Mouse (Mus musculus): ENCODE measurements around the gene Rasd2. TPM values are rescaled to one million over a fixed set of nuclear protein-coding genes. Genes with fewer than 3 reads are reported as not detected.

Gene Rasd2
- 1 to 10 TPM; 1.3 to 1.5 TPM for total RNA-seq (2021)
- long read RNA-seq, experiment 1: 0 reads
- long read RNA-seq, experiment 2: 0 reads

DNA sequence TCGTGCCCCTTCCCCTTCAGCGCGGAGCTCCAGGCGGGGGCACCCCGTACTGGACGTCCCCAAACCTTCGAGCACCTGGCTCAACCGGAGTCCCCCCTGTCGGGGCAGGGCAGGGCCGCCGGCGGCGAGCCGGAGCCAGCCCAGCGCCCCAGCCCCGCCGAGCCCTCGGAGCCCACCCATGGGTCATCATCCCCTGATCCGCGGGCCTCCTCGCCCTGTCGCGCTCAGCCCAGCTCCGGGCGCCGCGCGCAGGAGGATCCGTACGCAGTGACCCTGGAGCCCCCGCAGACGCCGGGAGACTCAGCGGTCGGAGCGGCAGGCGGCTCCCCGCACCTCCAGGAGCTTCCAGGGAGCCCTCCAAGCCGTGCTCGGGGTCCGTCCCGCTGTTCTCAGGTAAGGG, at the start of gene Rasd2:
Gene Rasd2 (plus strand): TSS at position 259 of the 400 bp plus-strand sequence.
- no peak for DNase-seq

DNA sequence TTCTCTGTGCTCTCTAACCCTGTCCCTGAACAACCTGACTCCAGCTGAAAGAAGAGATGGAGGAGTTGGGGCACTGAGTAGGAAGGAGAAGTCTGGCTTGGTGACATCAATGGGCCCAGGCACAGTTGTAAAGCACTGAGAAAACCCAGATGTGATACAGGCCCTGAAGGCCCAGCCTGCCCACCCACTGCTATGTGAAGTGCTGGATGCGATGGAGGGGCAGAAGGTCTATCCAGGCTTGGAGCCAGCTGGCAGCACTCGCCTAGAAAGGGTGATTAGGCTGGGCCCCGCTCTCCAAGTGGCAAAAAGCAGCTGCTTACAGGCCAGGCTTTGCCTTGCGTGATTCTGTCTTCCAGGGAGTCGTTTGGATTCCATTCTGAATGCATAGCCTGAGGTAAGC, 44.4 kb upstream of the Rasd2 start:
- no peak for DNase-seq

DNA sequence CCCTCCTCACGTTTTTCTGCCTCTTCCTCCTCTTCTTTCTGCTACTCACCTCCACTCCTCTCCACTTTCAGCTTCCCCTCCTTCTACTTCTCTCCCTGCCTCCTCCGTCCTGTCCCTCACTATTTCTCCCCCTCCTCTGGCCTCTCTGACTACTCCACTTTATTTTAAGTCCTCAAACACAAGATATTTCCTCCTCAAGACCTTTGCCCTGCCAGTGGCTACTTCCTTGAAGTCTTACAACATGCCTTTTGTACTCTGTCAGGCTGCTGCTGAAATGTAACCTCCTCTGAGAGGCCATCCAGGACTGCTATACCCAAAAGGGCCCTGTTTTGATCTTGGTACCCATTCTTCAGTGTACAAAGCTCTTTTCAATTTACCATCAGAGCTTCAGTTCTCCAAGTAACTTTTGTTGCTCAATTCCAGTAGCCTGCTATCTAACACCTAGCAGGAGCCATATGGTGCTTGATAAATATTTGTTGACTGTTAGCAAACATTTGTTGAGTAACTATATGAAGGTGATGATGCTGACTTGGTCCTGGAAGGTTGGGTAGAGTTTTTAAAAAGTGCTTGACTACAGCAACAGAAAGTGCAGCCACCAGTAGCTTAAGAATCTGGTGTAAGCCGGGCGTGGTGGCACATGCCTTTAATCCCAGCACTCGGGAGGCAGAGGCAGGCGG, 41.6 kb upstream of the Rasd2 start:
- no peak for DNase-seq

DNA sequence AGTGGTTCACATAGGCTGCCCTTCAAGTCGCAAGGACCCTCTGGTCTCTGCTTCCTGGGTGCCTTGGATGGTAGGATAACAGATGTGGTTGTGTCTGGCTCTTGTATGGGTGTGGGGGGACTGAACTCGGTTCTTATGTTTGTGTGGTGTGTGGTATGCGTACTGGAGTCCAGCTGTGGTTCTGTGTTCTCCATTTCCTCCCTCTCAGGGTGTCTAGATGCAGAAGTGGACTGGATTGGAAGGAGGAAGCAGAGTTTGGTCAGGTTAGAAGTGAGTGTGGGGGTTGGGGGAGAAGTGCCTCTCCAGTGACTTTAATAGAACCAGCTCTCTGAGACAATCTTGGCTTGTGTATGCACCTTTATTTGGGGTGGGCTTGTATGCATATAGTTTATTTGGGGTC, 20.7 kb upstream of the Rasd2 start:
- no peak for DNase-seq

DNA sequence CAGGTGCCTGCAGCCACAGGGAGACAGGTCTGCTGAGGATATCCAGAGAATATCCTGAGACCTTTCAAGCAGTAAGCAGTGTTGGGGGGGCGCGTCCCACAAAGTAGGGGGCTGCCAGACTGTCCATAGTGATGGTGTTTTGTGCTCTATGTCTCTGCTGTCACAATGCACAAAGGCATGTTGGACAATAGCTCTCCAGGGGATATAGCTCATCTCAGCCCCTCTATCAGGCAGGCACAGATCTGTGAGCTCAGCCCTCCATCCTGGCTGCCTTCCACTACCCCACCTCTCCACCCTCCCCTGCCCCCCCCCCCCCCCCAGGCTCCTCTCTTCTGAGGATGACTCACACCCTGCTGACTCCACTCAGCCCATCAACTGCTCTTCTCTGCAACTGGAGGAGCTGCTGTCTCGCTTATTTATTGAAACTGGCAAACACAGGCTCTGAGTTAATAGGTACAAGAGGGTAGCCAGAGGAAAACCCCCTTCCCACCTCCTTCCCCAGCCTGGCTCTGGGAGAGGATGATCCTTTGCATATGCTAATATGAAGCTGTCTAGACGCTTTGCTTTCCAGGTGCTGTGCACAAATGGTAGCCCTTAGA, 19.2 kb upstream of the Rasd2 start:
- DNase-seq: no peak

DNA sequence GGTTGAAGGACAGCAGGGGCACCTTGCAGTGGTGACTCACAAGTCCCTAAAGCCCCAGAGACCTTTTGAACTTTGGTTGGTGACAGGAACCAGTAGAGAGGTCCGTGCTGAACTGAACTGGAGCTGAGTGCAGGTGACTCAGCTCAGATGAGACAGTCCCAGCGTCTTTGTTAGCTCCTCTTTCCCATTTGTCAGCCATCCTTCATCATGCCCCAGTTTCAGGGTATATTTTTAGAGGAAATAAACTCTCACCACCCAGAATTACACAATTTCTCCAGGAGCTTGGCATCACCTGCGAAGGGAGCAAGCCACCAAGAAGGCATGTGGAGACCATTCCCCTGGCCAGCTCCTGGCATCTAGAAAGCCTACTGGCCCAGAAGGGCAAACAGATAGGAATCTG, 16.6 kb upstream of the Rasd2 start:
- no peak for DNase-seq

DNA sequence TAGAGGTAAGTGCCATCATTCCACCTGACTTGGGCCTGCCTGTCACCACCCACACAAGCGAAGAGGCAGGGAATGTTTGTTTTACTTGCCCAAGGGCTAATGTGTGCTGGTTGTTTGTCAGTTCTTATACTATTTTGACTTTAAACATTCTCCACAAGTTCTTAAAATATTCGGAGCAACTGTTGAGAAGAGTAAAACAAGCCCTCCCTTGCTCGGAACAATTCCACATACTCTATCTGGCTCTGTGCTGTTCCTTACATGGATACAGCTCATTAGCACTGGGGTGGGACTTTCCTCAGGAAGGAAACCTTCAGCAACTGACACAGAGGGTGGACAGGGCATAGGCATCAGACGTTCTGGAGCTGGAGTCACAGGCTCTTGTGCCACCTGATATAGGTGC, 15.9 kb upstream of the Rasd2 start:
- no peak for DNase-seq

DNA sequence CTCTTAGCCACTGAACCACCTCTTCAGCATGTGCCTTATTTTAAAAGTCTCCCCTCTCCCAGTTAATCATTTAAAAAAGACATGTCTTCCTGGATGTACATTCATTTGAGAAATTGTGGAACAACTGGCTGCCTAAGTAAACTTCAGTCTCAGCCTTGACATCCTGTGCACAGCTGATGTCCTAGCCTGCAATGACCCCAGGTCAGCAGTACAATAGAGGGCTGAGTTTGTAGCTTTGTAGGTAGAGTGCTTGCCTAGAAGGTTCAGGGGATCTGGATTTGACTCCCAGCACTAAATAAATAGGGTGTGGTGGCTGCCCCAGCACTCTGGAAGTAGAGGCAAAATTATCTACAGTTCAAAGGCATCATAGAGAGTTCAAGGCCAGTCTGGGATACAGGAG, 15.4 kb upstream of the Rasd2 start:
- DNase-seq: no peak

DNA sequence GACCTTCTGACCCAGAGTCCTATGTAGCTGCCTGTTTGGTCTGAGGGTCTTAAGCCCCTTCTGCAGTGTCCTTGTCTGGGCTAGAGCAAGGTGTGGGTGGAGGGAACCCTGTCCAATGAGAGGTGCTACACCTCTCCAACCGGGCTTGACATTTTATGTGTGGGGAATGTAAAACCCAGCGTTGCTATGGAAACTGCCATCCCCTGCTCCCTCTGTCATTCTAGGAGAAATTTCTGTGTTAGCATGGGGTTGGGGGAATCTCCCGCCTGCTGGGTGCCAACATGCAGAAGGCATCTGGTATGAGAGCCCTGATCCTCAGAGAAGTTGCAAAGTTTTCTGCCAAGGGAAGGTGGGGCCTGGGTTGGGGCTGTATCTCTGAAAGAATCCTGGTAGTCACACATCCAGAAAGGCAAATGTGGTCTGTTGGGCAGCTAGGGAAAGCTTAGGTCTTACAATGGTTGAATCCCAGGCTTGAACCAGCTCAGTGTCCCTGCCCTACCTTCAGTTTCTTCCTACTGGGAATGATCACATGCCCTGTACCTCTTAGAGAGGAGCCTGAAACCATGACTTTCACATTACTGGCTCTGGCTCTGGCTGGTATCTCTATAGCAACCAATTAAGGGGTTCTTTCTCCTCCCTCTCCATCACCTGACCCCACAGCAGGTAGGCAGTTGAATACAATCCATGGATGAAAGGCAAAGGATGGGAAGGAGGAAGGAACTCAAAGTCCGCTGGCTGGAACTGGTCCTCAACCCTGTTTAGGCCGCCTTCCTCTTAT, 14.6 kb upstream of the Rasd2 start:
- DNase-seq: no peak

DNA sequence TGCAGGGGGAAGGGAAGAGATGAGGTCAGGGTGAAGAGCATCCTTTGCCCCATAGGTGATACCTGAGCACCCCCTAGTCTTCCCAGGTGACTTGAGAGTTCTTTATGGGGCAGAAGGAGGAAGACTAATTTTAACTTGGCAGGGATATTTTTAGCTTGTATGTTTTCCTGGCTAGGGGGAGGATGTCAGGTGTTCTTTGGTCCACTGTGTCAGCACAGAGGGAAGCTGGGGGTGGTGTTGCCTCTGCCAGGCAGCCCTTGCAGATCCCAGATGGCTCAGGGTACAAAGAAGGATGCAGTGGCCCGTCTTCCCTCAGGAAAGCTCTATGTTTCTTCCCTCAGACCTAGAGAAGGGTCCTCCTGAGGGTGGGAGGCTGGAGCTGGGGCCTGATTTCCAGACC, 13.8 kb upstream of the Rasd2 start:
- DNase-seq: no peak

DNA sequence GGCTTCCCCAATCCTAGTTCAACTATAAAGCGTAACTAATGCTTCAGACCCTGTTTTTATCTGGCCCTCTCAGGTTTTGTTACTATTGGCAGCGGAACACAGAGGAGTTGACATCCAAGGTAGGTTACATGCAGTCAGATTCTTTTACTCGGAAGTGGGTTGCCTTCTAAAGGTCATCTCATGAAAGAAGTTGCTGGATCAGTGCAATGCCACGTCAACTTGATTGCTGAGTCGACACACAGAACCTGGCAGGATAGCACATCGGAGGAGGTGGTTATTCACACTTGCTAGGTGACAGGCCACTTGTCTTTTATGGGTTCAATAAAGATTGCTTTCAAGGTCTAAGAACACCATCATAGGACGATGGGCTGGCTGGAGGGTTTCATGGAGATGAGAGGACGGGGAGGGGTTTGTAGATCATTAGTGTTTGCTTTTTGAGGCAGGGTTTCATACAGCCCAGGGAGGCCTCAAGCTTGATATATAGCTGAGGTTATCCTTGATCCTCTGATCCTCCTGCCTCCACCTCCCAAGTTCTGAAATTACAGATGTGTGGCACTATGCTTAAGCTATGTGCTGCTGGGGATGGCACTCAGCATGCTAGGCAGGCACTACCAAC, 11.6 kb upstream of the Rasd2 start:
- no peak for DNase-seq

DNA sequence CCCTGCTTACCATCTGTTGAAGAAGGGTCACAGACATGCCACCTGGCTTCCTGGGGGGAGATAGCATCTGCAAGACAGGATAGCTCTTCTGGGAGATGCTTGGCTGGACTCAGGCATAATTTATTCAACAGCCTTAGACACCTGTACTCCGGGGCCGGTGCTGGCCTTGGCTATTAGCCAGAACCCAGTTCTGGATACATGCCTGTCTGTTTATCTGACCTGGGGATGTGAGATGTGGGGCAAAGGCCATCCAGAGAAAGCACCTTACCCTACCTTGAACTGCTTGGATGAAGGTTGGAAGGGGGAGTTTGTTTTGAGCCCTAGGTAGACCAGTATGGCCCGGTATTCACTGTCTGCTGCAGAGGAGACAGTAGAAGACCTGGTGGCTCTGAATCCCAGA, 10.8 kb upstream of the Rasd2 start:
- DNase-seq: no peak

DNA sequence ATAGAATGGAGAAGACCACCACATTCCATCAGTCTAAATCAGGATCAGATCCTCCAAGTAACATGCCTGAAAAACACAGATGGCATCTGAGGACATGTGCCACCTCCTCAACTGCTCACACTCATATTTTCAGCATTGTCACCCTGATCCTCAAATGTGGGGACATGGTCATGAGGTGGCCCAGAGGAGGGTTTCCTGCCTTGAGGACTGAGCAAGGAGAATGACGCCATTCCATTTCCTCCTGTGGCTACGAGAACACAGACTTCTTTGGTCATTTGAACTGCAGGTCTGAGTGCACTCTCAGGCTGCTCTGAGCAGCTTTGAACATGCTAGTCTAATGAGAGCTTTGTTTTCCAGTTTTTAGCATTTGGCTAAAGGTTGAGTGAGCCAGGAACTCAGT, 10.3 kb upstream of the Rasd2 start:
- no peak for DNase-seq

DNA sequence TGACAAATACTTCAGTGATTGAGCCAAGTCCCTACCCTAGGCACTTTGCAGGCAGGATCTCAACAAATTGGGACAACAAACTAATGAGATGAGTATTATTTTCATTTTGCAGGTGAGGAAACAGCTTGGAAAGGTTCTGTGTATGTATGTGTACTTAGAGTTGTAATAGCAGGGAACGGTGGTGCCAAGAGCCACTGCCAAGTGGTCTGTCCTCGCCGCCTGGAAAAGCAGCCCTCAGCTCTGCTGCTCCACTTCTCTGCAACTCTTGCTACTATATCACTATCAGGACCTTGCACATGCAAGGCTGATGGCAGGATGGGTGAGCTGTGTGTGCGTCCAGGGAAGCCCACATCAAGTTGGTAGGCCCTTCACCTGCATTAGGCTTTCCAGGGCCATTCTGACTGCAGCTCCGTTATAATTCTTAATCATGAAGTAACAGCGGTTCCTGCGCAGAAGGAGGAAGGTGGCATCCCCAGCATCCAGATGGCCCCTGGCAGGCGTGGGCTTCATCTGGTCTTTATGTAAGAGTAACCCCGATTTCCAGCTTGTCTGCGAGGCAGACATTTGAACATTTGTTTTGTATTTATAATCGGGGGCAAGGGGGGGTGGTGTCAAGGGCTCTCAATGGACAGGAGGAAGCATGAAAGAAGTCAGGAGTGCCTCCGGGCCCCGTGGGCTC, 9.4 kb upstream of the Rasd2 start:
- DNase-seq: no peak

DNA sequence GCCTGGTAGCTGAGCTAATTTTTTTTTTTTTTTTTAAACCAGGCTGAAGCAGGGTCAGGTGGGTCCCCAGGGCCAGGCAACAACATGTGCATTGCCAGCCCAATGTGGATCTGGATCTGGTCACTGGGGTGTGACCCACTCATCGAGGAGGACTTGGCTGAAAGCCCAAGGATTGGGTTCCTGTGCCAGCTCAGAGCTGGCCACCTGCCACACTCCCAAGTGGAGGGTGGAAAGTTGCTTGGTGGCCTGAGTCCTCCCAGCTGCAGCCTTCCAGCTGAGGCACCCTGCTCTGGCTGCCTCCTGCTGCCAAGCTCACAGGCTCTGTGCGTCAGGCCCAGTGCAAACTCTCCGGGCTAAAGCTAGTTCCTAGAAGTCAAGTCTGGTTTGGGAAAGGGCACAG, 2.3 kb upstream of the Rasd2 start:
- no peak for DNase-seq

DNA sequence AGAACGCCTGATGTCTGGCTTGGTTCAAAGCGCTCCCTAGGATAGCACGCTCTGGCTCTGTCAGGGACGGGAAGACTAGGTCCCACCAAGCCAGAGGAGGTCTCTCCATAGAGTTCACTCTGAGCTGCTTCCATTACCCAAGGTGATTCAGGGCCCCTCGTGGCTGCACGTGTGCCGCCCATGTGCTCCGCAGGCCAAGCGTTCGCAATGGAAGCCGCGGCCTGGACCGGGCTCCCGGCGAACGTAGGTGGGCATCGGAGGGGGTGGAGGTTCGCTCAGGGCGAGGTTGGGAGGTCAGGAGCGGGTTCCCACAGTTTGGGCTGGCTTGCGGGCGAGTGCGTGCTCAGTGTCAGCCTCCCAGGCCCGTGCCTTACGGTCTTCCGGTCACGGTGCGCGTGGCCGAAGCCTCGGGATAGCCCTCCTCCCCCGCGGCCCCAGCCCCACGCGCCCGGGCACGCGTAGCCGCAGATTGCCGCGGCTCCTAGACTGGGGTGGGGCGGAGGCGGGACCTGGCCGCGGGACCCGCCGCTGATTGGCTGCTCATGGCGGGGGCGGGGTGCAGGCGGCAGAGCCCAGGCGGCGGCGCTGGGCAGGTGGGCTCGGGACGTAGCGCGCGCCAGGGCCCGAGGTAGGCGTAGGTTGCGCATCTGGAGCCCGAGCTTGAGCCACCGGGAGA, 975 bp upstream of the Rasd2 start:
- DNase-seq: peak; percentile 84

DNA sequence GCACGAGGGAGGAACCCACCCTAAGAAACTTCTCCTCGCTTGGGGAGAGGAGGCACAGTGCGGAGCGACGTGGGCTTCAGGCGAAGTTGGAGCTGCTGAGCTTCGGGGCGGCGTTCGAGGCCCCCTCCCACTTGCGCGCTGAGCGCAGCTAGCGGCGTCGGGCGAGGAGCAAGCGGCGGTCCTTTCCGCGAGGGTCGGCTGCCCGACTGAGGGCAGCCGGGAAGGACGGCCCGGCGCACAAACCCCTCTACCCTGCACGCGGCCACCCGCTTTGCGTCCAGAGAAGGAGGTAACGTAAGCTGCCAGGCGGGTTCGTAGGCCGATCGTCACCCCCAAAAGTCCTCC, 465 bp upstream of the Rasd2 start:
- DNase-seq: no peak

DNA sequence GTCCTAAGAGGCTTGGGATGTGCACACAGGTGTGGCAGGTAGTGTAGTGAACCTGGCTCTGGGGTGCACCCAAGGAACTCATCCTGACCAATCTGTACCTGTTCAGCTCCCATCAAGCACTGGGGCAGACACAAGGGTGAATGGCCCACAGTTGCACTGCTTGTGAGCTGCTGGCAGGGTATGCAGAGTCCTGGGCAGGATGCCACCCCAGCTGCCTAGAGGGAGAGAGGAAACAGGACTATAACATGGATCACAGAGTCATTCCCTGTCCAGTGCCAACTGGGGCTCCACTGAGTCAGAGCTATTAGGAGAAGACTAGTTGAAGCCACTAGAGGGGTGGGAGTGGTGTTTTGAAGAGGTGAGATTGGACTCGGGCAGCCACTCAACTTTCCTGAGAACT, 1.3 kb downstream of the Rasd2 start:
- no peak for DNase-seq

DNA sequence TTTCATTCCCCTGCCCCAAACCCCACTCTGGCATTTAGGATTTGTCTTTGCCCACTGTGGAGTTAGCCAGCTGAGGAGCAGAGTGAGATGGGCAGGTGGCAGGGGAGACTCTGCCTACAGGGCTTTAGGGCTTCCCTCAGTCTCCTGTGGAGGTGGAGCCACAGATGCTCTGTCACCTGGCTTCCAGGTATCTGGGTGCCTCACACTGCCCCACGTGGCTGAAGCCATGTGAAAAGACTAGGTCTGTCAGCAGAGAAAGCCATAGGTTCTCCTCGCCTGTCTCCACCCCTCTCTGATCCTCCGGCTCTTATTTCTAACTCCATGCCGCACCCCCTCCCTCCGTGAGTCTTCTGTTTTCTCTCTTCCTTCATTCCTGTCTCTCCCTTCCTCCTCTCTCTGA, 2.2 kb downstream of the Rasd2 start:
- DNase-seq: no peak

DNA sequence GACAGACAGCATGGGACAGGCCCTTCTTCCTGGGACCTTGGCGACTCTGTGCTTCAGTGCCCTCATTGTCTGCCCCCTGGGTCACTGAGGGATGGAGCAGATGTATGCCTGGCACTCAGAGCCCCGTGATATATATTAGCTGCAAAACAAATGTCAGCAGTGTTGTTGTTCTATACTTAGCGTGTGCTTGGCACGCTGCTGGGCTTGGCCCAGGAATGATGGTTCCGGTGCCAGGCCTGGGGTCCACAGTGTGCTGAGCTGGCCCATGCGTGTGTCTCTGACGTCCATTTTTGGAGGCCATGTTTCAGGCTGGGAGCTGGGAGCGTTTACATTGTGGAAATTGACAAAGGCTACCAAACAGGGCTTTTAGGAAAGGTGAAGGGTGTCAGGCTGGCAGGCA, 3.1 kb downstream of the Rasd2 start:
- DNase-seq: no peak

DNA sequence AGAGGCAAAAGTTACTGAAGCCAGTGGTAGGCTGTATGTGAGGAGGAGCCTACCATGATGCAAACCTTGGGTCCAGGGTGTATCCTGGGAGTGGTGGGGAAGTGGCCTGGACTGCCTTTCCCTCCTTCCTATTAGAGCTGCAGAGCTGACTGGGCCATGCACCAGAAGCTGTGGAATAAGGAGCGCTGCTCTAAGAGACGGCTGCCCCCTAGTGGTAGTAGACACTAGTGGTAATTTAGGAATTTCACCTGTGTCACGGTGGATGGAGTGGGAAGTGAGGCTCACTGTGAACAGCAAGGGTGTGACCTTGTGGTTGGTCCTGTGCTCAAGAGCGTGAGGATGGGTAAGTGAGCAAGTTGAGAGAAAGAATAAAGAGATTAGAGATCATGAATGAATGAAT, 4.2 kb downstream of the Rasd2 start:
- peak; percentile 27 for DNase-seq
